Mouse (Mus musculus) testis, adult 2 months (tissue): ENCODE results near the gene D430041D05Rik.

Experiments
- CTCF ChIP-seq: fragments of 200-500 bp; IDR thresholded peaks from 2 replicates; pipeline ENCODE4 v1.5.1; 2012; ENCODE audit warnings: low read depth, mild to moderate bottlenecking, inconsistent platforms, low read length, moderate library complexity; ENCODE audit not compliant: control insufficient read depth, insufficient read depth, insufficient replicate concordance
- POLR2A ChIP-seq: fragments of 200-500 bp; IDR thresholded peaks from 2 replicates; pipeline ENCODE4 v1.6.1; 2012; ENCODE audit warnings: low read depth, mild to moderate bottlenecking, inconsistent platforms, low read length, moderate library complexity; ENCODE audit not compliant: control insufficient read depth

GRCm38 (mm10) chr2:104398651-104399290 lies 12.0 kb downstream of the D430041D05Rik start:
- no peak for TF ChIP-seq CTCF
- no peak for TF ChIP-seq POLR2A
